Mouse (Mus musculus) stomach, embryonic 14.5 days (tissue): Measurements from ENCODE around the gene Golt1a. TPM values are rescaled to one million over a fixed set of nuclear protein-coding genes. Genes with fewer than 3 reads are reported as not detected.
"Not testable (repeated sequence)": the region's sequence is repeated elsewhere in the genome, so short reads cannot be mapped to it uniquely, and the experiment has no call there.

Source experiments
- ATAC-seq: fragments of 200-750 bp; cut with Nextera tagmentation; 2 replicates; pipeline ENCODE4 v1.8.0; 2017; ENCODE audit warnings: low read depth, moderate TSS enrichment; ENCODE audit not compliant: insufficient number of reproducible peaks, insufficient read depth, low FRiP score
- H3K27ac ChIP-seq: fragments of 300-500 bp; sonication (generic); 2 replicates; pipeline ENCODE4 v1.5.1; 2014; ENCODE audit warnings: mild to moderate bottlenecking, low read length, moderate library complexity, mixed read lengths
- H3K27me3 ChIP-seq: fragments of 300-500 bp; sonication (generic); 2 replicates; pipeline ENCODE4 v1.6.1; 2014; ENCODE audit warnings: low read length, control low read depth, mixed read lengths; ENCODE audit not compliant: control insufficient read depth, insufficient read depth
- H3K36me3 ChIP-seq: fragments of 300-500 bp; sonication (generic); 2 replicates; pipeline ENCODE4 v1.6.1; 2014; ENCODE audit warnings: mild to moderate bottlenecking, control low read depth, low read length, moderate library complexity, mixed read lengths; ENCODE audit not compliant: control insufficient read depth, insufficient read depth
- H3K4me1 ChIP-seq: fragments of 300-500 bp; sonication (generic); 2 replicates; pipeline ENCODE4 v1.6.1; 2014; ENCODE audit warnings: low read length, control low read depth, mixed read lengths; ENCODE audit not compliant: control insufficient read depth, insufficient read depth
- H3K4me2 ChIP-seq: fragments of 300-500 bp; sonication (generic); replicated peaks from 2 replicates; pipeline ENCODE4 v1.6.1; 2014; ENCODE audit warnings: low read depth, low read length, control low read depth
- H3K4me3 ChIP-seq: fragments of 300-500 bp; sonication (generic); 2 replicates; pipeline ENCODE4 v1.5.1; 2014; ENCODE audit warnings: low read depth, low read length, control low read depth
- H3K9ac ChIP-seq: fragments of 300-500 bp; sonication (generic); replicated peaks from 2 replicates; pipeline ENCODE4 v1.6.1; 2014; ENCODE audit warnings: low read depth, mild to moderate bottlenecking, control low read depth, low read length, moderate library complexity, mixed read lengths
- H3K9me3 ChIP-seq: fragments of 300-500 bp; sonication (generic); 2 replicates; pipeline ENCODE4 v1.6.1; 2016; ENCODE audit warnings: low read depth, low read length, control low read depth; ENCODE audit not compliant: control insufficient read depth
- WGBS: fragments of 180-500 bp; shearing (Covaris S2); extraction: QIAGEN DNeasy Blood & Tissue Kit; methylation state at CpG from one replicate; pipeline ENCODE4 v1.1.7; 2014; 5-methylcytosine and 5-hydroxymethylcytosine counted together
- polyA plus RNA-seq: library from polyadenylated mRNA; unstranded; fragments of >200 nt; fragmentation: Nextera tagmentation; extraction: Ambion mirVana; gene quantifications from 2 replicates; pipeline ENCODE4 v1.2.1, GENCODE M21; 2014

Gene Golt1a
- polyA plus RNA-seq, 1 experiment from 2014 or later, result 2.8 TPM

DNA sequence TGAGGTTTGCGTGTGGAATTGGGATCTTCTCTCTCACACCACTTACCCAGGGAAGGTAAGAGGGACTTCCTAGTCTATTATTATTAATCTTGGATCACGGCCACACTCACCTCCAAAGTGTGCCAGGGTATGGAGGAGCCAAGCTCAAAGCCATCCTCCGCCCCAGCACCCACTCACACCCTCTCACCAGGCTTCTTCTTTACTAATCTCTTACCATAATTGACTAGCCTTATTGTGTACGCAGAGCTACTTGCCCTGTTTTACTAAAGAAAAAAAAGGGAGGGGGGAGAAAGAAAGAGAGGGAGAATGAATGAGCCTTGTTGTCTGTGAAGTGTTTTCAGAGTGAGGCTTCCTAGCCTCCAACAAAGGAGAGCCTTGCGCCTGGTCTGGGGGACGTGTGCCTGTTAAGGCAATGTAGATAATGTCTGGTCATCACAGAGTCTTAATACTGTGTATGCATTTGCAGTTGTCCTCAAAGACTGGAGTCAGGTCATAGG, 18.7 kb downstream of the Golt1a start:
- H3K9me3 ChIP-seq, result no peaks in the 10 kb centered on the region
- H3K4me2 ChIP-seq, result no peak overlapping the region
- ATAC-seq, result no peak
- no peak overlapping the region for H3K4me3 ChIP-seq
- H3K27me3 ChIP-seq, result peaks cover 6% of the 10 kb centered on the region; the same call in 1 of the 2 replicates
- H3K9ac ChIP-seq, result no peak overlapping the region
- peaks cover 13% of the 10 kb centered on the region for H3K4me1 ChIP-seq
- WGBS, result 74% methylated on average over 6 of the region's 6 CpGs
- H3K36me3 ChIP-seq, result no peaks in the 10 kb centered on the region
- no peak overlapping the region for H3K27ac ChIP-seq

DNA sequence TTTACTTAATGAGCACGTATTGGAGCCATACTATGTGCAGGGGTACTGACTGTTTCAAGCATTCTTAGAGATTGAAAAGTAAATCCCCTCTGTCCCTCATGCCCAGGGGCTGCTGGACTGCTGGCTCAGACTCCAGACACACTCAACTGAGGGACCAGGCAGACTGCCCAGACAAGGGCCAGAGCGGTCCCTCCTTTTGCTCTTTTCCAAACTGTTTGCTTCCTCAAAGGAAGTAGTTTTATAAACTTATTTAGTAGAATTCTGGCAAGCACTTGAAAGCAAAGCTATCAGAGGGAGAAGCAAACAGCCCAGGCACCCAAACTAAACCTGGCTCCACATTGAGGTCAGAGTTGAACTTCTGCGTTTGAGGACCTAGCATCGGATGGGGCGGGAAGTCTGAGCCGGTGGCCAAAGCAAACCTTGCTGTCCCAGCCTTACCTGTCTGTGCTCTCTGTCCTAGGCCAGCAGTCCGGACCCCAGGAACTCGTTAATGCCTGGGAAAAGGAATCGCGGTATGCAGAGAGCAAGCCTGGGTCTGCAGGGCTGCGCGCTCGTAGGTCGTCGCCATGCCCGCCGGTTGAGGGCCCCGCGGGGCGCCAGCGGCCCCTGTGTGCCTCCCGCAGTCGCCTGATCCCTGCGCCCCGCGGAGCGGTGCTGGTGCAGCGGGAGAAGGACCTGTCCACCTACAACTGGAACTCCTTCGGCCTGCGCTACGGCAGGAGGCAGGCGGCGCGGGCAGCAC, 19.5 kb downstream of the Golt1a start:
- 9% methylated on average over 34 of the region's 34 CpGs for WGBS
- no peak overlapping the region for H3K27ac ChIP-seq
- H3K36me3 ChIP-seq, result no peaks in the 10 kb centered on the region
- 0 out of 2 replicates have a peak, but pooled peaks have one; percentile 18 for ATAC-seq
- peaks cover 13% of the 10 kb centered on the region for H3K4me1 ChIP-seq
- peak overlapping the region; percentile 42 for H3K4me2 ChIP-seq
- peaks cover 6% of the 10 kb centered on the region; the same call in 1 of the 2 replicates for H3K27me3 ChIP-seq
- peak overlapping the region; percentile 23 for H3K4me3 ChIP-seq
- no peaks in the 10 kb centered on the region for H3K9me3 ChIP-seq
- H3K9ac ChIP-seq, result peak overlapping the region; percentile 21; the same call in 1 of the 2 replicates

DNA sequence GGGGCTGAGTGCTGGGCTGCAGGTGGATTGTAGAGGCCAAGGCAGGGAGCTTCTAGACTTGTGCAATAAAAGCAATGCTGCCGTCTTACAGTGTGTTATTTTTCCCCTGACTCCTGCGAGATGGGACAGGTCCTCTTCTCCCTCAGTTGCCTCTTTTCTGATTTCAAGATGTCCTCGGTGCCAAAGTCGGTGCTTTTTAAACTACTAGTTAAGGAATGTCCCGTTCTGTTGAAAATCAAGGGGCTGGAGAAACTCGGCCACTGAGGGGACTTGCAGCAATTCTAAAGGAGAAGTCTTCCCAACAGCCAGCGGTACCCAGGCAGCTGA, 20.0 kb downstream of the Golt1a start:
- no peak for ATAC-seq
- 31% methylated on average over 7 of the region's 7 CpGs for WGBS

DNA sequence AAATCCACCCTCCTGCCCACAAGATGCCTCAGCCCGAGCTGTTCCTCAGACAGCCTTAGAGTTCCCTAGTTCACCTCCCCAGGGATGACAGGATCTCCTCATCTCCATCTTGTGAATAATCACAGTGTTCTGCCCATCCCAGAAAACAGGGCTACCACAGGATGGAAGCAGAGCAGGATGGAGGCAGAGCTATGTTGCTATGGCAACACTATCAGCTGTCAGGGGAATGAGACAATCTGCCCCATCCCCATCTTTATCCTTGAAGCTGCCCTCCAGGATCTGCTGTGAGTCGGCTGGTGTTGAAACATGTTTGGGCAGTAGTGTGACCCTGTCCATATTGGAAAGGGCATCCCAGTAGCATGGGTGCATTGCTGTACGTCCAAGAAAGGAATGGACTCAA, 21.5 kb downstream of the Golt1a start:
- no peaks in the 10 kb centered on the region for H3K9me3 ChIP-seq
- no peak overlapping the region for H3K27ac ChIP-seq
- no peak for ATAC-seq
- H3K4me1 ChIP-seq, result peaks cover 13% of the 10 kb centered on the region
- peaks cover 6% of the 10 kb centered on the region; the same call in 1 of the 2 replicates for H3K27me3 ChIP-seq
- 79% methylated on average over 3 of the region's 3 CpGs for WGBS
- H3K4me2 ChIP-seq, result no peak overlapping the region
- H3K9ac ChIP-seq, result no peak overlapping the region
- H3K36me3 ChIP-seq, result no peaks in the 10 kb centered on the region
- H3K4me3 ChIP-seq, result no peak overlapping the region

More for the DNA sequence above, 20.0 kb downstream of the Golt1a start:
- Histone ChIP-seq H3K27me3 (peaks cover 6% of the 10 kb centered on the region; the same call in 1 of the 2 replicates), H3K9ac (peak overlapping the region; percentile 21; the same call in 1 of the 2 replicates), H3K9me3 (no peaks in the 10 kb centered on the region), H3K4me2 (peak overlapping the region; percentile 42), H3K4me1 (peaks cover 13% of the 10 kb centered on the region), H3K4me3 (peak overlapping the region; percentile 23), H3K27ac (no peak overlapping the region), H3K36me3 (no peaks in the 10 kb centered on the region)

DNA sequence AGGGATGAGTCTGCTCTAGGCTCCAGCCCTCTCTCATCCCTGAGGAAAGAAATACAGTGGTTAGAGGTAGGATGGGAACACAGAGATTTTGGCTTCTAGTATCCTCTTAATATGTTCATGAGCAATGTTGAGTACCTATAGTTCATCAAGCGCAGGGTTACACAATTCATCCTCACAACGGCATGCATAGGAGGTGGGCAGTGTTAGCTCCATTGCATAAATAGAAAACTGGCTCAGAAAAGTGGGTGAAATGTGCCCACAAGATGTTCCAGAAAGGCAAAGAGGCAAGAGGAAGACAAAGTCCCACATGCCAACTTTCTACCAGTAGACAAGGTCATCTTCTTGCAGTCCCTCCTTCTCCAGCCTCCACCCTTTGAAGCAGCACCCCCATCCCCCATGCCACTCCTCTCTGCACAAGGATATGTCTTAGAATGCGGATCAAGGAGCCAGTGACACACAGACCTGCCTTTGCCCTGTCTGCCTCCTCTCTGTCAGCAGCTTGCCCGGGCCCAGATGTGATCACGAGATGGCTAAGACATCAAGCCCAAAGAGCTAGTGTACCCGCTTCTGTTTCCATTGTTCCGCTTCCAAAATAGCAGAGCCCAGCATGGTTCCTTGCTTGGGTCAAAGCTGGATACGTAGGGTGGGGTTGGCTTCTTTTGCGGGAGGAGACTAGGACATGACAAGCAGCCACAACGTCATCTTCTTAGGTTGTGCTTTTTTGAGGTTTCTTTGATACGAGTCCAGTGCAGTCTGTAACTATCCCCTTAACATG, 23.2 kb downstream of the Golt1a start:
- WGBS, result 89% methylated on average over 11 of the region's 11 CpGs
- no peak overlapping the region for H3K4me2 ChIP-seq
- no peak overlapping the region for H3K9ac ChIP-seq
- no peaks in the 10 kb centered on the region for H3K9me3 ChIP-seq
- H3K27me3 ChIP-seq, result peaks cover 6% of the 10 kb centered on the region; the same call in 1 of the 2 replicates
- no peaks in the 10 kb centered on the region for H3K36me3 ChIP-seq
- no peak overlapping the region for H3K4me3 ChIP-seq
- H3K27ac ChIP-seq, result no peak overlapping the region
- no peak for ATAC-seq
- peaks cover 13% of the 10 kb centered on the region for H3K4me1 ChIP-seq

DNA sequence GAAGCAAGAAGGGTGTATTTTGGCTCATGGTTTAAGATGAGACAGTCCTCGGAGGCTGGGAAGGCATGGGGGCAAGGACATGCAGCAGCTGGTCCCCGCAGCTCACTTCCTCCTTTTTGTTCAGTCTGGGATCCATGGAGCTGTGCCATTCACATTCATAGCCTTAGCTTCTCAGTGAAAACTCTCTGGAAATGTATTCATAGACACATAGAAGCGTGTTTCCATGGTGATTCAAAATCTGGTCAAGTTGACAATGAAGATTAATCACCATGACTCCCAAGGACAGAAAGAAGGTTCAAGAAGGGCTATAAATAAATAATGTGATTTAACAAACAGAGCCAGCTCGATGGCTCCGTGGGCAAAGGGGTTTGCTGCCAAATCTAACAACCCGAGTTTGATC, 24.3 kb downstream of the Golt1a start:
- 80% methylated on average over 6 of the region's 6 CpGs for WGBS
- Histone ChIP-seq H3K9ac (no peak overlapping the region), H3K36me3 (no peaks in the 10 kb centered on the region), H3K4me2 (no peak overlapping the region), H3K27ac (no peak overlapping the region), H3K27me3 (peaks cover 6% of the 10 kb centered on the region; the same call in 1 of the 2 replicates), H3K4me3 (no peak overlapping the region), H3K4me1 (peaks cover 8% of the 10 kb centered on the region), H3K9me3 (no peaks in the 10 kb centered on the region)
- ATAC-seq, result no peak

DNA sequence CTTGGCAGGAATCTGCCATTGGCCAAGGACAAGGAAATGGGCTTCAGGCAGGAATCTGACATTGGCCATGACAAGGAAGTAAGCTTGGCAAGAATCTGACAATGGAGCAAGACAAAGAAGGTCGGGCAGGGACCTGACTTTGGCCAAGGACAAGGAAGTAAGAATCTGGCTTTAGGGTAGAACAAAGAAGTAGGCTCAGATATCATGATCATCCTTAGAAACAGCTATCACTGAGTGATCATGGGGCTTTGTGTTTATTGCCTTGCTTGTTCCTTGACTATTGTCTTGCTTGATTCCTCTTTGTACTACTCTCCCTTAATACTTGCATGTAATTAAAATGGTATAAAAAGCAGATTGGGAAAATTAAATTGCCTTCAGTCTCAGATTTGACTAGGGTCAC, 30.8 kb downstream of the Golt1a start:
- not testable (repeated sequence) for ATAC-seq, H3K9me3 ChIP-seq, H3K4me2 ChIP-seq, H3K27ac ChIP-seq, H3K4me3 ChIP-seq, H3K27me3 ChIP-seq, H3K4me1 ChIP-seq, H3K9ac ChIP-seq, H3K36me3 ChIP-seq
- 71% methylated on average over 1 of the region's 1 CpGs for WGBS

DNA sequence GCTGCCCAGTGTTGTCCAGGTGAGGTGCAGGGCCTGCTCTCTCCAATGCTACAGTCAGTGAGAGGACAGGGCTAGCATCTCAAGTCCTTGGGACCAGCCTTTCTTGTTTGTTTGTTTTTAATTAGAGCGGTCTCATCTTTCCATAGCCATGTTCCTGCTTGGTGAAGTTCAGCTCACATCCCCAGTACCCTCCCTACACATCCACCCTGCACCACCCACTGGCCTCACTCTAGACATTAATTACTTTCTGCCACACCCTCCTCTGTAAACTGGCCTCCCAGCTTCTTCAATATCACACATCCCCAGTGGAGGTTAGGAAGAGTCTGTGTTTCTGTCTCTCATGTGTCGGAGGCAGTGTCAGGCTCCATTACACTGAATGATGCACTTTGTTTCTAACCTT, 34.8 kb downstream of the Golt1a start:
- Histone ChIP-seq H3K36me3 (no peaks in the 10 kb centered on the region), H3K4me1 (no peaks in the 10 kb centered on the region), H3K9ac (no peak overlapping the region), H3K27me3 (no peaks in the 10 kb centered on the region), H3K9me3 (no peaks in the 10 kb centered on the region), H3K4me3 (no peak overlapping the region), H3K4me2 (no peak overlapping the region), H3K27ac (no peak overlapping the region)
- 81% methylated on average over 2 of the region's 2 CpGs for WGBS
- ATAC-seq, result no peak
